Mouse (Mus musculus): ENCODE measurements at regions not wholly inside any gene's neighbourhood (a gene's known extent, or its start where the extent isn't known, plus 50 kb on each side); places are given as distances from the start of the nearest gene placed in this dataset.

DNA sequence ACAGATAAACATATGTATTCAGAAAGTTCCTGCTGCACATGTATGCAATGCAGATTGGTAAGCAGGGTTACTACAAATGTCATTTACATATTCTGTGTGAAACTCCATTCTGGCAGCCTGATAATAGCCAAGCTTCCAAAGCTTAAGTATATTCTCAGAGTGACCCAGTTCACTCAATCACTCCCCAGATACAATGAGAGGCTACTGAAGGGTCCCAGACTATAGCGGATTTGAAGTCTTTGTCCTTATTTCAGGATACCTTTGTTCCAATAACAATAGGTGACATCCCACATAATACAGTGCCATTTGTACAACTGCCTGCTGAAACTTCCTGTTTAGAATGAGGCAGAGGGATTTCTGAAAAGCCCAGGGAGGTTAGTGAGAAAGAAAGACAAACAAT is 132.5 kb upstream of the Klf6 start:
- no peaks in the 10 kb centered on the region for H3K9me3 ChIP-seq (replicated peaks; ENCODE audit: control insufficient read depth, low read length)
- no peak overlapping the region for H3K4me2 ChIP-seq (ENCODE audit: low read depth, low read length)
- WGBS (ENCODE audit: insufficient replicate concordance): 69% methylated on average over 1 of the region's 1 CpGs
- no peak overlapping the region for H3K9ac ChIP-seq (ENCODE audit: low read depth, low read length)
- H3K4me1 ChIP-seq (ENCODE audit: control insufficient read depth, low read depth, low read length): no peaks in the 10 kb centered on the region
- no peaks in the 10 kb centered on the region for H3K27me3 ChIP-seq (ENCODE audit: control insufficient read depth, insufficient read depth, low read depth, low read length)
- no peaks in the 10 kb centered on the region for H3K36me3 ChIP-seq (ENCODE audit: control insufficient read depth, insufficient read depth)
- no peak for ATAC-seq (ENCODE audit: low read depth)
- H3K4me3 ChIP-seq (ENCODE audit: low read depth, low read length): no peak overlapping the region
- no peak overlapping the region for H3K27ac ChIP-seq (ENCODE audit: low read length)

- Histone ChIP-seq H3K27ac (ENCODE audit: low read length) (no peak overlapping the region), H3K4me1 (ENCODE audit: control insufficient read depth, low read depth, low read length) (no peaks in the 10 kb centered on the region), H3K4me2 (ENCODE audit: low read depth, low read length) (no peak overlapping the region), H3K9ac (ENCODE audit: low read depth, low read length) (no peak overlapping the region), H3K9me3 (replicated peaks; ENCODE audit: control insufficient read depth, low read length) (no peaks in the 10 kb centered on the region), H3K4me3 (ENCODE audit: low read depth, low read length) (no peak overlapping the region), H3K36me3 (ENCODE audit: control insufficient read depth, insufficient read depth) (no peaks in the 10 kb centered on the region), H3K27me3 (ENCODE audit: control insufficient read depth, insufficient read depth, low read depth, low read length) (no peaks in the 10 kb centered on the region)
- no peak for ATAC-seq (ENCODE audit: low read depth)
- 53% methylated on average over 6 of the region's 6 CpGs for WGBS (ENCODE audit: insufficient replicate concordance)
These were observed 131.7 kb upstream of the Klf6 start for GRCm38 (mm10) chr13:5729426-5730068.

DNA sequence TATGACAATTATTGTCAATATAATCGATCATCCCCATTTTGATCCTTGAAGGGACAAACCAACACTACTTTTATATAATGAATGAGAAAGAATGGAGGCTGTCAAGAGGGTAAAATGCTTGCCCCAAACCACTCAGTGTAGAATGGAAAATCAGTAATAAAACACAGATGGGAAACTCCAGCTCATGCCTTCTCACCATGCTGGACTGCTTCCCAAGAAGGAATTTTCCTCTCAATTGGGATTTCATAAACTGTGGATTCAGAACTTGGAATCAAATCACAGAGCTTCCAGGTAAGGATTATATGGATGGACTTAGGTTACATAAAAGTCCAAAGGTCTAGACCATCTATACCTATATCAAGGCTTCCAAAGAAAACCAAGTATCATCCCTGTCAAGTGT is 129.1 kb upstream of the Klf6 start:
- Histone ChIP-seq H3K4me3 (ENCODE audit: low read depth, low read length) (no peak overlapping the region), H3K4me2 (ENCODE audit: low read depth, low read length) (no peak overlapping the region), H3K27me3 (ENCODE audit: control insufficient read depth, insufficient read depth, low read depth, low read length) (no peaks in the 10 kb centered on the region), H3K9ac (ENCODE audit: low read depth, low read length) (no peak overlapping the region), H3K27ac (ENCODE audit: low read length) (no peak overlapping the region), H3K9me3 (replicated peaks; ENCODE audit: control insufficient read depth, low read length) (no peaks in the 10 kb centered on the region), H3K36me3 (ENCODE audit: control insufficient read depth, insufficient read depth) (no peaks in the 10 kb centered on the region), H3K4me1 (ENCODE audit: control insufficient read depth, low read depth, low read length) (no peaks in the 10 kb centered on the region)
- no peak for ATAC-seq (ENCODE audit: low read depth)
- WGBS (ENCODE audit: insufficient replicate concordance): 60% methylated on average over 1 of the region's 1 CpGs

DNA sequence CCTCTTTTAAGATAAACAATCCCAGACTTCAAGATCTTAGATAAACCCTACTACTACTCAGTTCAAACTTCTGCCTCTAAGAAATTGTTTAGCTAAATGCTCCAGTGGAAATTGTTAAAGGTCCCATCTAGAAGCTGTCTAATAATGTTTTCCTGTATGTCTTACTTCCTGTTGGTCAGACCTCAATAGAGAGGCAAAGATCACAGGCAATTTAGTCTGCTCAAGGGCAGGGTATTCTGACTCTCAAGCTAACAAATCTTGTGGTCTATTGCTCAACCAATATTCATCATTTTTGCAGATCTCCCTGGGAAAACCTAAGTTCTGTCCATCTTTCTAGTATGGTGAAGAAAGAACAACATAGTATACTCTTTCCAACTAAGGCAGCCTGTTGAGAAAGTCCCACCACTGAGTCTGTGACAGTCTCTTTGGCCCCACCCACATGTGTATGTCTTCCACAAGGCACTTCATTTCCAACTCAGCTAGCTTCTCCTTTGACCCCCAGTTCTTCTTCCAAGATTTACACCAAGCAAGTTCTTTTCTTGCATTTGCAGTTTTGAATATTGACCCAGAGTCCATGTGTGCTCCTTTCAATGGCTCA is 126.2 kb upstream of the Klf6 start:
- ATAC-seq (ENCODE audit: low read depth): no peak

GRCm38 (mm10) chr13:5736472-5736871 is 124.8 kb upstream of the Klf6 start:
- no peaks in the 10 kb centered on the region for H3K36me3 ChIP-seq (ENCODE audit: control insufficient read depth, insufficient read depth)
- H3K4me2 ChIP-seq (ENCODE audit: low read depth, low read length): no peak overlapping the region
- WGBS (ENCODE audit: insufficient replicate concordance): 48% methylated on average over 6 of the region's 6 CpGs
- no peaks in the 10 kb centered on the region for H3K4me1 ChIP-seq (ENCODE audit: control insufficient read depth, low read depth, low read length)
- ATAC-seq (ENCODE audit: low read depth): no peak
- no peaks in the 10 kb centered on the region for H3K27me3 ChIP-seq (ENCODE audit: control insufficient read depth, insufficient read depth, low read depth, low read length)
- H3K9me3 ChIP-seq (replicated peaks; ENCODE audit: control insufficient read depth, low read length): no peaks in the 10 kb centered on the region
- no peak overlapping the region for H3K9ac ChIP-seq (ENCODE audit: low read depth, low read length)
- H3K4me3 ChIP-seq (ENCODE audit: low read depth, low read length): no peak overlapping the region
- no peak overlapping the region for H3K27ac ChIP-seq (ENCODE audit: low read length)

More for the DNA sequence above, 126.2 kb upstream of the Klf6 start:
- Histone ChIP-seq H3K36me3 (ENCODE audit: control insufficient read depth, insufficient read depth) (no peaks in the 10 kb centered on the region), H3K9me3 (replicated peaks; ENCODE audit: control insufficient read depth, low read length) (no peaks in the 10 kb centered on the region), H3K9ac (ENCODE audit: low read depth, low read length) (no peak overlapping the region), H3K27ac (ENCODE audit: low read length) (no peak overlapping the region), H3K27me3 (ENCODE audit: control insufficient read depth, insufficient read depth, low read depth, low read length) (no peaks in the 10 kb centered on the region), H3K4me3 (ENCODE audit: low read depth, low read length) (no peak overlapping the region), H3K4me2 (ENCODE audit: low read depth, low read length) (no peak overlapping the region), H3K4me1 (ENCODE audit: control insufficient read depth, low read depth, low read length) (no peaks in the 10 kb centered on the region)

DNA sequence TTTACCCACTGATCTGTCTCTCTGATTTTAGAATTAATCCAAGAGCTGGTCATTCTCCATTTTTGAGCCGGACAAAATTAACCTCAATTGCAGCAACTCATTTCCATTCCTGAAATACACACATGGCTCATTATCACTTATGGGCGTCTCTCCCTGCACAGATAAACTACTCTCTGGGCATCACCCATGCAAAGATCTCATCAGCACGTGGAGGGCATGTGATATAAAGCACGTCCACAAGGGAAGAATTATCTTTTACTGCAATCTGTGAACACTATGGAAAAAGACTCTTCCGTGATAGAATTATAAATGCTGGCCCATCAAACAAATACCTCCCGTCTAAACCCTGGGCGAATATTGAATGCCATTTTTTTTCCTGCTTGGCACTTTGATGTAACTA is 124.1 kb upstream of the Klf6 start:
- no peak overlapping the region for H3K9ac ChIP-seq (ENCODE audit: low read depth, low read length)
- no peaks in the 10 kb centered on the region for H3K36me3 ChIP-seq (ENCODE audit: control insufficient read depth, insufficient read depth)
- no peaks in the 10 kb centered on the region for H3K4me1 ChIP-seq (ENCODE audit: control insufficient read depth, low read depth, low read length)
- no peak overlapping the region for H3K4me2 ChIP-seq (ENCODE audit: low read depth, low read length)
- H3K27ac ChIP-seq (ENCODE audit: low read length): no peak overlapping the region
- no peaks in the 10 kb centered on the region for H3K9me3 ChIP-seq (replicated peaks; ENCODE audit: control insufficient read depth, low read length)
- no peak overlapping the region for H3K4me3 ChIP-seq (ENCODE audit: low read depth, low read length)
- no peaks in the 10 kb centered on the region for H3K27me3 ChIP-seq (ENCODE audit: control insufficient read depth, insufficient read depth, low read depth, low read length)
- WGBS (ENCODE audit: insufficient replicate concordance): 54% methylated on average over 7 of the region's 7 CpGs
- ATAC-seq (ENCODE audit: low read depth): no peak

DNA sequence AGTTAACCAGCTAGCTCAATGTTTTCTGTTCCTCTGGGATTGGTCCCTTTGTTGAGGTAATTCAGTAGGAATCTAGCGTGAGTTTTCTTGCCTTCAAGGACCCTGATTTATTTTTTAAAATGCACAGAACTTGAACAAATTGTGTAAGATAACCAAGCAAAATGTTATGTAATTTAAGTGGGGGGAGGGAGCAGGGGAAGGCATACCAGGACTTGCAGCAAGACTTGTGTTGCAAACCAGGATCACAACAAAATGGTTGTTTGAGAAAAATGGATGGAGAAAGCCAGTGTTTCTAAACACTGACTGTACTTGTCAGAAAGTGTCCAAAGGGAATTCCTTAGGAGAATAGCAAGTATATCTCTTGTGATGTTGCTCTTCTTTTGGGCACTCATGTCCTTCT is 120.5 kb upstream of the Klf6 start:
- ATAC-seq (ENCODE audit: low read depth): no peak
- H3K9me3 ChIP-seq (replicated peaks; ENCODE audit: control insufficient read depth, low read length): no peaks in the 10 kb centered on the region

DNA sequence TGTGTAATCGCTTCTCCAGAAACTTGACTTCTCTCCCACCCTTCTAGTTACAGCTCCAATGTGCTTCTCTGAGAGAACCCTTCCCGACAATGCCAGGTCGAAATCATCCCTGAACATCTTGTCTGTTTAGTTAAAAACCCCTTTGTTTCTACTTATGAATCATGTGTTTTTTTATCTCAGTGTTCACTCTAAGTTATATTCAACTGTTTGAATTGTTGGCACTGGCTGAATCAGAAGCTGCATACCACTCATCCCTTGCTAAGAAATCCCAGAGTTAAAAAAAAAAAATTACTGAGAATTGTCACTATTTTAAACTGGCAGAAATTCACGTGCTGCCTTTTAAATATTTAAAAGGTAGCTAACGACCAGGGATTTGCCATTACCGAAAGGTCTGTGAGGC is 116.3 kb upstream of the Klf6 start:
- H3K27me3 ChIP-seq (ENCODE audit: control insufficient read depth, insufficient read depth, low read depth, low read length): no peaks in the 10 kb centered on the region

More for the DNA sequence above, 120.5 kb upstream of the Klf6 start:
- WGBS (ENCODE audit: insufficient replicate concordance): 46% methylated on average over 1 of the region's 1 CpGs
- no peak overlapping the region for H3K4me2 ChIP-seq (ENCODE audit: low read depth, low read length)
- no peaks in the 10 kb centered on the region for H3K27me3 ChIP-seq (ENCODE audit: control insufficient read depth, insufficient read depth, low read depth, low read length)
- H3K4me3 ChIP-seq (ENCODE audit: low read depth, low read length): no peak overlapping the region
- no peak overlapping the region for H3K27ac ChIP-seq (ENCODE audit: low read length)
- H3K36me3 ChIP-seq (ENCODE audit: control insufficient read depth, insufficient read depth): no peaks in the 10 kb centered on the region
- H3K4me1 ChIP-seq (ENCODE audit: control insufficient read depth, low read depth, low read length): no peaks in the 10 kb centered on the region
- H3K9ac ChIP-seq (ENCODE audit: low read depth, low read length): no peak overlapping the region

GRCm38 (mm10) chr13:5757176-5757575 is 104.1 kb upstream of the Klf6 start:
- no peaks in the 10 kb centered on the region for H3K27me3 ChIP-seq (ENCODE audit: control insufficient read depth, insufficient read depth, low read depth, low read length)
- no peak overlapping the region for H3K4me3 ChIP-seq (ENCODE audit: low read depth, low read length)
- no peak for ATAC-seq (ENCODE audit: low read depth)
- no peak overlapping the region for H3K27ac ChIP-seq (ENCODE audit: low read length)
- H3K4me2 ChIP-seq (ENCODE audit: low read depth, low read length): no peak overlapping the region
- no peaks in the 10 kb centered on the region for H3K36me3 ChIP-seq (ENCODE audit: control insufficient read depth, insufficient read depth)
- no peak overlapping the region for H3K9ac ChIP-seq (ENCODE audit: low read depth, low read length)
- WGBS (ENCODE audit: insufficient replicate concordance): 59% methylated on average over 3 of the region's 3 CpGs
- no peaks in the 10 kb centered on the region for H3K9me3 ChIP-seq (replicated peaks; ENCODE audit: control insufficient read depth, low read length)
- H3K4me1 ChIP-seq (ENCODE audit: control insufficient read depth, low read depth, low read length): no peaks in the 10 kb centered on the region

More for the DNA sequence above, 116.3 kb upstream of the Klf6 start:
- H3K9me3 ChIP-seq (replicated peaks; ENCODE audit: control insufficient read depth, low read length): no peaks in the 10 kb centered on the region
- no peak overlapping the region for H3K9ac ChIP-seq (ENCODE audit: low read depth, low read length)
- H3K27ac ChIP-seq (ENCODE audit: low read length): no peak overlapping the region
- H3K36me3 ChIP-seq (ENCODE audit: control insufficient read depth, insufficient read depth): no peaks in the 10 kb centered on the region
- H3K4me1 ChIP-seq (ENCODE audit: control insufficient read depth, low read depth, low read length): no peaks in the 10 kb centered on the region
- no peak overlapping the region for H3K4me3 ChIP-seq (ENCODE audit: low read depth, low read length)
- WGBS (ENCODE audit: insufficient replicate concordance): 63% methylated on average over 6 of the region's 6 CpGs
- H3K4me2 ChIP-seq (ENCODE audit: low read depth, low read length): no peak overlapping the region
- ATAC-seq (ENCODE audit: low read depth): no peak

All from liver, embryonic 16.5 days (tissue).